Mouse (Mus musculus): Measurements from ENCODE around the gene Fip1l1.

Fip1l1 gene

GRCm38 (mm10) chr5:74535240-74536021 lies at the start of gene Fip1l1:
Gene Fip1l1 (plus strand): TSS chr5:74535449.
- DNase-seq: peak; percentile 93 to 96

- DNase-seq: no peak
These were observed 42.5 kb upstream of the Fip1l1 start for GRCm38 (mm10) chr5:74492705-74493104.

GRCm38 (mm10) chr5:74511686-74512085 lies 23.6 kb upstream of the Fip1l1 start:
- DNase-seq: no peak

GRCm38 (mm10) chr5:74527025-74527424 lies 8.2 kb upstream of the Fip1l1 start:
- no peak for DNase-seq

- DNase-seq: no peak
These were observed 4.5 kb upstream of the Fip1l1 start for GRCm38 (mm10) chr5:74530785-74531184.

GRCm38 (mm10) chr5:74531630-74532280 lies 3.5 kb upstream of the Fip1l1 start, which contains the start of gene Scfd2:
Gene Scfd2 (minus strand): TSS chr5:74531759.
- peak; percentile 97 to 98 for DNase-seq

- no peak for DNase-seq
These were observed 1.1 kb downstream of the Fip1l1 start for GRCm38 (mm10) chr5:74536180-74536947.

- no peak for DNase-seq
These were observed 10.4 kb downstream of the Fip1l1 start for GRCm38 (mm10) chr5:74545606-74546005.

GRCm38 (mm10) chr5:74549566-74549965 lies 14.3 kb downstream of the Fip1l1 start:
- DNase-seq: peak in 1 of 2 experiments; percentile 6

- DNase-seq: peak; percentile 11 to 43
These were observed 25.9 kb downstream of the Fip1l1 start for GRCm38 (mm10) chr5:74561151-74561550.

GRCm38 (mm10) chr5:74571767-74572166 lies 36.5 kb downstream of the Fip1l1 start:
- no peak for DNase-seq

GRCm38 (mm10) chr5:74589133-74589532 lies 53.9 kb downstream of the Fip1l1 start:
- DNase-seq: no peak

GRCm38 (mm10) chr5:74591413-74591812 lies 56.2 kb downstream of the Fip1l1 start:
- DNase-seq: no peak

GRCm38 (mm10) chr5:74593147-74593546 lies 57.9 kb downstream of the Fip1l1 start:
- no peak for DNase-seq

- DNase-seq: no peak
These were observed 64.8 kb downstream of the Fip1l1 start for GRCm38 (mm10) chr5:74600010-74600409.

- DNase-seq: peak in 1 of 2 experiments; percentile 18
These were observed 65.9 kb downstream of the Fip1l1 start for GRCm38 (mm10) chr5:74601171-74601570.

GRCm38 (mm10) chr5:74601965-74602364 lies 66.7 kb downstream of the Fip1l1 start:
- DNase-seq: no peak

GRCm38 (mm10) chr5:74602371-74602770 lies 67.1 kb downstream of the Fip1l1 start:
- DNase-seq: no peak

GRCm38 (mm10) chr5:74603306-74603705 lies 68.1 kb downstream of the Fip1l1 start:
- no peak for DNase-seq

- DNase-seq: no peak
These were observed 71.0 kb downstream of the Fip1l1 start for GRCm38 (mm10) chr5:74606213-74606612.

GRCm38 (mm10) chr5:74610511-74610910 lies 75.3 kb downstream of the Fip1l1 start:
- no peak for DNase-seq

GRCm38 (mm10) chr5:74612713-74613112 lies 77.5 kb downstream of the Fip1l1 start:
- DNase-seq: no peak

GRCm38 (mm10) chr5:74613491-74614151 lies 78.4 kb downstream of the Fip1l1 start:
- DNase-seq: no peak
